Mouse (Mus musculus): ENCODE results near the gene Fam160b1.

Fam160b1 gene

DNA sequence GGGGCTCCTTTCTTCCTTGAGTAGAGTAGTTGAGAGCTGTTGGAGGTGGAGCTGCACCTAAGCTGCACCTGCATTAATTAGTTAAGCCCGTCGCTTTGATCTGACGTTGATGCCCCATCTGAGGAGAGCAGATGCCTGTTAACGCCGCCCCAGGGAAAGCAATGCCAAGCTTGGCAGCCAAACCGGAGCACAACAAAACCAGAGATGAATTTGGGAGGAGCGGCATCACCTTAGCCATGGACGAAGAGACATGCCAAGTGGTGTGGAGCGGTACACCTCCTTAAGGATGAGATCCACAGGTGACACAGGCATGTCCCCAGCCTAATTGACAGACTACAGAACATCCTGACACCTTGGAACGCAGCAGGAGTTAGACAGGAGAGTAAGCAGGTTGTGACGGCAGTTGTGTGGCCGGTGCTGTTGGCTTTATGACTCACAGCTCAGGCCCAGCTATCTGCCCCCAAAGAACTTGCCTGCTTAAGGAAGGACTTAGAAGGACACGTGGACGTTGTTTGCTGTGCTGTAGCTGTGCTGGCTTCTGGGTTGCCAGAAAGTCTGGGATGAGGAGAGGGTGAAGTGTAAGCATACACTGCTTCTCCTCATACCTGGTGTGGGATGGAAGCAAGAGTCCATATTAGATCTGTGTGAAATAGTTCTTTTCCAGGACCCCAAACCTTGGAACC, 67.4 kb downstream of the Fam160b1 start:
- DNase-seq, result no peak

DNA sequence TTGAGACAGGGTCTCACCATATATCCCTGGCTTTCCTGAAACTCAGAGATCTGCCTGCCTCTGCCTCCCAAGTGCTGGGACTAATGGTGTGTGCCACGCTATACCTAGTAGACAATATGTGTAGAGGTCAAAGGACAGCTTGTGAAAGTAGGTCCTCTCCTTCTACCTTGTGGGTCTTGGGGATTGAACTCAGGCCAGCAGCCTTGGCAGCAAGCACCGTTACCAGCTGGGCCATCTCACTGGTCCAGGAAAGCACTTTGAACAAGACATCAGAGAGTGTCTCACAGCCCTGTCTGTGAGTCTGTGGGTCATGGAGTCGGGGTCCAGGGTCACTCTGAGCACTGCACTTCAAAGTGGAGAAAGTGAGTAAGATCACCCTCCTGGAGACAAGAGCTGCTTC, 68.2 kb downstream of the Fam160b1 start:
- DNase-seq, result no peak

DNA sequence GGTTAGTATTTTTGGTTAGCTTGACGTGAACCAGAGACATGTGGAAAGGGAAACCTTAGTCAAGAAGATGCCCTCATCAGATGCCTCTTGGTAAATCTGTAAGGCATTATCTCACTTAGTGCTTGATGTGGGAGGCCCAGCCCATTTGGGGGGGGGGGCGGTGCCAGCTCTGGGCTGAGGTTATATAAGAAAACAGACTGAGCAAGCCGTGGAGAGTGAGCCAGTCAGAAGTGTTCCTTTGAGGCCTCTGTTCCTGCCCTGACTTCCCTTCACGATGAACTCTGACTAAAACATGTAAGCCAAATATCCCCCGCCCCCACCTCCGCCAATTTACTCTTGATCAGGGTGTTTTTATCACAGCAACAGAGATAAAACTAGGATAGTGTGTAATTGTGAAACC, 69.4 kb downstream of the Fam160b1 start:
- no peak for DNase-seq

DNA sequence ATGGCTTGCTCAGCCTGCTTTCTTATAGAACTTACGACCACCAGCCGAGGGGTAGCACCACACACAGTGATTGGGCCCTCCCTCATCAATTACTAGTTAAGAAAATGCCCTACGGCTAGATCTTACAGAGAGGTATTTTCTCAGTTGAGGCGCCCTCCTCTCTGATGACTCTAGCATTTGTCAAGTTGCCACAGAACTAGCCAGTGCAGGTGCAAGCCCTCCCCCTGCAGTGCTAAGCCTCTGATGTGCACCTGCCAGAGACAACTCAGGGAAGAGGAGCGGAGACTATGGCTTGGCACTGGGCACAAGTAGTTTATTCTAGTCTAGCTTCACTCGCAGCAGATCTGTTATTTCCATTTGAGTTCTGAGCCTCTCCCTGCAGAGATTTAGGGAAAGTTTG, 71.0 kb downstream of the Fam160b1 start:
- no peak for DNase-seq

DNA sequence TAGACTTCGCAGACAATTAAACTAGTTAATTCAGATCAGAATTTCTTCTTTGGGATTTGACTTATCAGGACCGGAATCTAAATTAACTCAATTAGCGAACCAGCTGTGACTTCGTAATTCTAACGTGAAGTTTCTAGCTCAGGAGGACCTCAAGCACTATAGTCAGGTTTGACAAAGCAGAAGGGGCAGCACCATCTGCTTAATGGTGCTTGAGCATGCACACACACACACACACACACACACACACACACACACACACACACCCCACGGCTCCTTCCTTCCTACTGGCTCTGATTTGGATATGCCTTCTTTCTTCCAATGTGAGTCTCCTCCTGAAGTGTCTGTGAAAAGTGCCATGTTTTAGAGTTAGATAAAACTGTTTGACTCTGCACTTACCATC, 73.5 kb downstream of the Fam160b1 start:
- DNase-seq, result no peak

DNA sequence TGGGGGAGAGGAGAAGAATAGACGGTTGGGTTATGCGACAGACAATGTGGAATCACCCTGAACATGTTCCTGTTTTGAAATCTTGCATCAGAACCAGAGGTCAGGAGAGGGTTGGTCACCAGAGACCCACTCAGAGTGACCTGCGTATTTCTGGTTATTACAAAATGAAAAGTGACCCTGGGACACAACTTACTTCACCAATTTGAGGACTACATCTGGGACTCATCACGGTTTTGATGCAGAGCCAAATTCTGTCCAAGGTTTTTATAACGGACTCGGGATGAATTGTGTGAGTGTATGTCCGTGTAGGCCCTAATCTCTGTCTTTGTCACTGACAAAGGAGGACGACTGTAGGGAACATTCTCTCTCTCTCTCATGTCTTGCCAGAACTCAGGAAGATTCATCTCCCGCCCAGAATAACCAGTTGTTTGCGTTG, 76.1 kb downstream of the Fam160b1 start:
- DNase-seq, result no peak

DNA sequence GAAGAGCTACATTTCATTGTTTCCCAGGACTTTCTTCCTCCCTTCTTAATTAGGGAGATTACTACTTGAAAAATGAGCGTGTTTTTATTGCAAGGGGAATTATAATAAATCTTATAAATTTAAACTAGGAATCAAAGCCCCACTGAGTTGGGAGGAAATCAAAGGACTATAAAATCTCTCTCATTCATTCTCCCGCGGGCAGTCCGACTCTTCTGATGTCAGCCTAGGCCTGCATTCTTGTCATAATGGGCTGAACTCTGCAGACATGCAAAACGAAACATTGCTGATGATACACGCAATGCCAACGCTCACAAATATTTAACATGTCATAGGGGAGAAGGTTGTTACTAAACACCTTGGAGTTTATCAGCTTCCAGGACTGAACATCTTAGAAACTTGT, 76.6 kb downstream of the Fam160b1 start:
- no peak for DNase-seq

Data from cerebellum, postnatal 25 days (tissue).